Mouse (Mus musculus): ENCODE data around the gene Zc3h14. TPM values are rescaled to one million over a fixed set of nuclear protein-coding genes. Genes with fewer than 3 reads are reported as not detected.

The Zc3h14 gene
- total RNA-seq, 2 experiments from 2014 or later, result 92.6 to 96.6 TPM

DNA sequence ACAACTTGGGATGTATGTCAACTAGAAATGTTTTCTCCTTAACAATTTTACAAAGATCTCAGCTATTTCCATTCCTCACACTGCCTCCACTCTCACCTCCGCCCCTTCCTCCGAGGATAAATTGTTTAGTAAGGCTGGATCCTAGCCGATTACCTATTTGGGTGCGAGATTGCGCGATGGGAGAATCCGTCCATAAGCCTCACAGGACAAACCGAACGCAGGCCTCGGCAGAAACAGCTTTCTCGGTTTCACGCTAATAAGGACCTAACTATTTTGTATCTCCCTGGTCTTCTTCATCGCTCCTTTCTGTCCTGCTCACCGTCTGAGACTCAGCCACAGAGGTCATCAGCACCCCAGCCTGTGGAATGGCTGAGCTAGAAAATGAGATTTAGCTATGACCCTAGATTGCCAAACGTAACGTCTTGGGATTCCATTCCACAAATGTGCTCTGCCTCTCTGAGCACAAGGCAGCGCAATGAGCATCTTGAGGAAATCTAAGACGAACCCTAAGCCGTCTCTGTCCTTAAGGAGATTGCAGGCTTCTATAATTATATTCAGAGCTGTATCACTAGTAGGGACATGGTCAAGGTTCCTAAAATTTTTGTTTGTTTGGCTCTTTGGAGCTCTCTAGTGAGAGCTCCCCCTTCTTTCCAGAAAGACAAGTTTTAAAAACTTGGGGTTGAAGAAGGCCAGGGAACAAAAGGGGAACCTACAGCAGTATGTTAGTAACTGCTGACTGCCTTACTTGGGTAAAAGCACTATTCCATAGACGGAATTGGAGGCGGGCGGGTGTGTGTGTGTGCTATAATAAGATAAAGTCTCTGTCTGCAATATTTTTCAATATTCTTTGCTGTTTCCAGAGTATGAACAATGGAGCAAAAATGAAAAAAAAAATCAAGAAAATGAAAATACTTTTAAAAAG lies 11.6 kb upstream of the Zc3h14 start:
- no peak for DNase-seq (ENCODE audit: low spot score in 2 of 2)
- intact Hi-C loops (cut with DNase I), result loop anchor here (10.0 kb wide), 1 partner anchor 60 kb away; no protein-coding TSS in a partner anchor

DNA sequence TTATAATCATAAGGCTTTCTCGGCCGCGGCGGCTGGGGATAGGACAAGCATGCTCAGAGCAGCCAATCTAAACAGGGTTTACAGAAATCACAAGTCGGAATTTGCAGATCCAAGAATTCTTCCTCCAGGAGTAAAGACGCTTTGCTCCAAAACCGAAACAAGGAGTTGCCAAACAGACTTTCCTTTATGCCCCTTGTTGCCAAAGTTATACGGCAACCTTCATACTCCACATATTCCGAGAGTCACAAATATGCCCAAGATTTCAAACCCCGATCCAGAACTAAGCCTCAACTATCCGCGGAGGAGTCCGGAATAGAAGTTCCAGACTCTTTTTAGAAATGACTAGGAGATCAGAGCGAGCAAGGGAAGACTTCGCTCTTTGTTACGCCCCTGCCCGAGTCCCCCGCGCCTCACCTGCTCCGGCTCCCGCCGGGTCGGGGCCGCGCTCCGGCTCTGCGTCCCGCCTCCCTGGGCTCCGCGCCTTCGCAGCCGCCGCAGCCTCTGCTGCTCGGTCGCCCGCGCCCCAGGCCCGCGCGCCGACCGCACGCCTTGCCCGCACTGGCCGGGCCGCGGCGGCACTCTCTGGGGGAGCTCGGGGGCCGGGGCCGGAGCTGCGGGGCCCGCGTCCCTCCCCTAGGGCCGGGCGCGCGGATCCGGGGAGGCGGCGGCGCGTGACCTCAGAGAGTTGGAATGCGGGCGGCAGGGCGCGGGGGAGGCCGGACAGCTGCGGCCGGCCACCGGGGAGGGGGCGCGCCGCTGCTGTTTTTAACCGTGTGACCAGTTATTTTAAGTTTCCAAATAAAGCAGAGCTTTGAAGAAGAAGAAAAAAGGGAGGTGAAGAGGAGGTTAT lies 9.6 kb upstream of the Zc3h14 start, which contains the start of gene Ptpn21:
TSS of gene Ptpn21 (minus strand) at position 455 of the 850 bp plus-strand sequence.
- no peak for DNase-seq (ENCODE audit: low spot score in 2 of 2)
- intact Hi-C loops (cut with DNase I), result loop anchor here (10.0 kb wide), 1 partner anchor 62 kb away; no protein-coding TSS in a partner anchor

DNA sequence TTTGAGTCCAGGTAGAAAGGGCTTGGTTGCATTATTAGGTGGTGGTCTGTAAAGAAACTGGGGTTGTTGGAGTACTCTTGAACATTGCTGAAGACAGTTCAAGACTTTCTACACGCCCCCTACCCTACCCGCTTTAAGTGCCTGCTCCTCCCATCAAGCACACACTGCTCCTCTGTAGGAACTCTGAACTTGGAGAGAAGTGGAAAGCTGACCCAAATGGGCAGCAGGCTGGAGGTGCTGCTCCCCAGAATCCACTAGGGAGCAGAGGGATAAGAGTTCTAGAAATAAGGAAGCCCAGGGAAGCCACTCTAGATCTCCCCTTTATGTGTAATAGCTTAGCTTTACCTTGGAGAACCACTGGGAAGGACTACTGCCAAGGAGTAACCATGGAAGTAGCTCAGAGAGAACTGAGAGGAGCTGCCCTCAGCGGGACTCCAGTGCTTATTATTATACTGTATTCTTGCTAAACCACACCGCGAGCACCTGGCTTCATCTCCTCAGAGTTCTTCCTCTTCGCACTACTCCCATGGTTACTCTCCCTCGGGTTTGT lies 8.9 kb upstream of the Zc3h14 start:
- intact Hi-C loops (cut with DNase I), result loop anchor here (10.0 kb wide), 1 partner anchor 63 kb away; no protein-coding TSS in a partner anchor
- no peak for DNase-seq (ENCODE audit: low spot score in 2 of 2)

DNA sequence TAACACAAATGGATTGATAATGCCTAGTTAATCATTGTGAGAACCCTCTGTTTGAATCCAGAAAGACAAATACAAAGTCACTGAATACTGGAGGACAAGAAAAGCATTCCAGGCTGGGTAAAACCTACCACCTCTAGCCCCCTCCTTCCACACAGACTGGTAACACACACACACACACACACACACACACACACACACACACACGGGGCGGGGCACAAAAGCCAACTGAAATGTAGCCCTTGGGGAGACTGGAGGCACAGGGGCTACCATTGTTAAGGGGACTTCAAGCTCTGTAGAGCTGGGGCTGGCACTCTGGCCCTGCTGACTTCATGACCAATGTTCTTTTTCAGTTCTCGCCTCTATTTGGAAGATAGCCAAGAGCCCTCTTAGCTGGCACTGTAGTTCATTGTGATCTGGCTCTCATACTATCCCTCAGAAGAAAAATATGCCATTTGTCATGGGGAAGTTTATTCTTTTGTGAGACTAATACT lies 5.7 kb upstream of the Zc3h14 start:
- DNase-seq (ENCODE audit: low spot score in 2 of 2), result peak in 1 of 2 experiments; percentile 47
- intact Hi-C loops (cut with DNase I), result no loop called here

DNA sequence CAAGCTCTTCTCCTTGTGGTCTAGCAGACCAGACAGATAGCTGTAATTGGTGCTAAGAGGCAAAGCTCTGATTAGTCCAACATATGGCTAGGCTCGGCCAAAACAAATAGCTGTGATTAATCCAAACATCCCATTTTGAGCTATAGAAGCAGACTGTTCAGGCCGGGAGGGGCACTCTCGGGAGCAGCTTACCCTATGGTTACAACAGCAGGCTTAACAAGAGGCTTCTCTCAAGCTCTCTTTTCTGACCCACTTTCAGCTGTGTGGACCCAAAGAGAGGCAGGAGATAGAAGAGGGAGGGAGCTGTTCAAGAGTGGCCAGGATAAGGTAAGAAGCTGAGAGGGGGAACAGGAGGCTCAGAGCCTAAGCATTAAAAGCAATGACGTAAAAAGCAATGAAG lies 1.1 kb upstream of the Zc3h14 start:
- no peak for DNase-seq (ENCODE audit: low spot score in 2 of 2)
- intact Hi-C loops (cut with DNase I), result no loop called here

DNA sequence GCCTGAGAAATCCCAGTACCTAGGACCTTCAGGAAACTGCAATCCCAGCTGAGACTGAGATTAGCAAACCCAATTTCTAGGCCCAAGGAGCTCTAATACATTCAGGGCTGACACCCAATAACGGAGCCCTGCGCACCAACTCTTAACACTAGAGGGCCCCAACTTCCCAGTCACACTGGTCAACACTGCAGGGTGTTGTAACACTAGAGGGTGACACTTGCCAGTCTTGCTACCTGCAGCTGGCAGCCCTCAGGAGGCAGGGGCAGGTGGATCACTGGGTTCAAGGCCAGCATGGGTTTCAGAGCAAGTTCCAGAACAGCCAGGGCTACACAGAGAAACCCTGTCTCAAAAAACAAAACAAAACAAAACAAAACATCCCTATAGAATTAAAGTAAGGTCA lies 633 bp upstream of the Zc3h14 start:
- DNase-seq (ENCODE audit: low spot score in 2 of 2), result peak in 1 of 2 experiments; percentile 30
- intact Hi-C loops (cut with DNase I), result no loop called here

DNA sequence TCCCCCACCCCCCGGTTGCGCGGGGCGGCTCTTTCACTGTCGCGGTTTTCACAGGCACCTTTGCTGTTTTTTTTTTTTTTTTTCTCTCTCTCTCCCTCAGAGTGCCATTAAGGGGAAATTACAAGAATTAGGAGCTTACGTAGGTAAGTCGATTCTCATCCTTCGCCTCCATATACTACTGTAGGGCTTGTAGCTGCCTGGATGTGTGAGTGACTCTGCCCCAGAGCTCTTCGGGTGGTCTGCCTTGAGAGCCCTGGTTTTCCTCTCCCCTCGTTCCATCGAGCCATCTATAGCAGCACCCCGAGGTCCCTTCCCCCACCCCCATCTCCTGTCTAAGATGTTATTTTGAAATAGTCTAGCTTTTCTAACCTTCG lies 603 bp downstream of the Zc3h14 start:
- DNase-seq (ENCODE audit: low spot score in 2 of 2), result no peak
- intact Hi-C loops (cut with DNase I), result no loop called here

DNA sequence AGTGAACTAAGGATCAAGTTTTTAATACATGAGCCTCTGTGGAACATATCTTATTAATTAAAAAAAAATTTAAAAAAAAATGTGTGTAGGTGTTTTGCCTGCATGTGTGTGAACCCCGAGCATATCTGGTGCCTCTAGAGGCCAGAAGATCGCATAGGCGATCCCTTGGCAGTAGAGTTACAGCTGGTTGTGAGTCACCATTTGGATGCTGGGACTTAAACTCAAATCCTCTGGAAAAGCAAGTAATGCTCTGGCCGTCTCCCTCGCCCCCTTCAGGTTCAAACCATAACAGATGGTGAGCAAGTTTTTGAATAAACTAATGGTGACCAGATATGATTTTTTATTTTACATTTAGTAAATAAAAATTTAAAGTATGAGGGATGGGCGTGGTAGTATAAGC lies 10.9 kb downstream of the Zc3h14 start:
- no peak for DNase-seq (ENCODE audit: low spot score in 2 of 2)
- intact Hi-C loops (cut with DNase I), result no loop called here

DNA sequence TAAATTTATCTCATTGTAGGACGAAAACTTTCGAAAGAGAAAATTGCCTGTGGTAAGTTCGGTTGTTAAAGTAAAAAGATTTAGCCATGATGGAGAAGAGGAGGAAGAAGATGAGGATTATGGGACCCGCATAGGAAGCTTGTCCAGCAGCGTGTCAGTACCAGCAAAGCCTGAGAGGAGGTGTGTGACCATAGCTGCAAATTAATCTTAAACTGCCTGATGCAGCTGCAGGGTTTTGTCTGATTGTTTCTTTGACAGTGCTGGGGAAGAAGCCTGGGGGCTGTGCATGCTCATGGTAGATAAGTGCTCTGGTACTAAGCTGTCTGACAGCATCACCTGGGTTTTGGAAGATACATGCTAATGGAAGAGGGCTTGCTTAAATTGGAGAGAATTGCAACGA lies 12.9 kb downstream of the Zc3h14 start:
- intact Hi-C loops (cut with DNase I), result no loop called here
- DNase-seq (ENCODE audit: low spot score in 2 of 2), result no peak

DNA sequence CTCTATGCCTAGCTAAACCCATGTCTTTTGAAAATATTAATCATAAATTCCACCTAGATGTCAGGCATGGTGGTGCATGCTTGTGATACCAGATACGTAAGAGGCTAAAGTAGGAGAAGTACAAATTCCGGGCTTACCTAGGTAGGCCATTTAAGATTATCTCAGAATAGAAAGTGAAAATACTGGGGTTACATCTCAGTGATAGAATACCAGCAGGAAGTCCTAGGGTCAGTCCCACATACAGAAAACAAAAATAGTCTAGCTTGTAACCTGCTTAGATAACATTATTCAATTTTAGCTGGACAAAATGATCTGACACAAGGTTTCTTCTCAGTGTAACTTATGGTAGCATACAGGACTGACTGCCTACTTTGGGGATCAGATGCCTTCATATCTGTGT lies 19.5 kb downstream of the Zc3h14 start:
- DNase-seq (ENCODE audit: low spot score in 2 of 2), result no peak
- intact Hi-C loops (cut with DNase I), result no loop called here

DNA sequence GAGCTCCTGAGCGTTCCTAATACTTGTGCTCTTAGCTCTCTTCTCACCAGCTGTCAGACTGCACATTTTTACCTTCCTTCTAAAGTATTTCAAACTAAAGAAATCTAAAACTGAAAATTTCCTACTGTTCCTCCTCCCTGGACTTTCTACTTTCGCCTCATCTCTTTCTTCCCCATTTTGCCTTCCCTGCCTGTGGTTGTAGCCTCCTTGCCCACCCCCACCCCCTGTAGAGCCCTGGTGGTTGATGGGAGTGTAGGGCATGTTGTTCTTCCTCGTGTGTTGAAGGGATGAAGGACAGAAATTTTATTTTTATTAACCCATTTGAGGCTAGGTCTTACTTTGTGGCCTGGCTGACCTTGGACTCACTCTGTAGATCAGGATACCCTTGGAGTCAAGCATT lies 30.7 kb downstream of the Zc3h14 start:
- intact Hi-C loops (cut with DNase I), result no loop called here
- no peak for DNase-seq (ENCODE audit: low spot score in 2 of 2)

DNA sequence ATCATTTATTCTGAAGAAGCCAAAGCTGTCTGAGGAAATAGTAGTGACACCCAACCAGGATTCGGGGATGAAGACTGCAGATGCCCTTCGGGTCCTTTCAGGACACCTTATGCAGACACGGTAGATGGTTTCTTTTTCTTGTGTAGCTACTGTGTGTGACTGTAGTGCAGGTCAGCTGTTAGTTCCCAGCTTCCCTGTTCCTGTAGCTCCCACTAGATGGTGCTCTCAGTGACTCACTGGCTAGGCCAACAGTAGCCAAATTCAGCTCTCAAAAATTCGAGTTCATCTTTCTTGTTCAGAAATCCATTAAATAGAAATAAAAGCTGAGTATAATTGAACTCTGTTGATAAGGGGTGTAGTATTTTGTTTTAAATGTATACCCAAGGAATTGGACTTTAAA lies 32.4 kb downstream of the Zc3h14 start:
- intact Hi-C loops (cut with DNase I), result no loop called here
- peak; percentile 42 to 64 for DNase-seq (ENCODE audit: low spot score in 2 of 2)

DNA sequence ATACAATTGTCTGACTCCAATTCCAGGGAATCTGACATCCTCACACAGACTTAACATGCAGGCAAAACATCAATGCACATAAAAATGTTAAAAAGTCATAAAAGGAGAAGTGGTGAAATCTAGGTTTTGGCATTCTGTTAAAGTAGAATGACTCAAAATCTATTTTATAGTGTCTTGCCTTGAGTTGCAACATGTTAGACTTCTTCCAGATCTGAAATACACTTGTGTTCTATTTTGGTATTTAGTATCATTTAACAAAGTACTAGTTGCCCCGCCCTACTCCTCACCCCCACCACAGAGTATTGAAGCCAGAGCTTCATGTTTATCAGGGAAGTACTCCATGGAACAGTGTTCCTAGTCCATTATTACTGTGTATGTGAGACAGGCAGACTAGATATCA lies 37.5 kb downstream of the Zc3h14 start:
- intact Hi-C loops (cut with DNase I), result no loop called here
- no peak for DNase-seq (ENCODE audit: low spot score in 2 of 2)

DNA sequence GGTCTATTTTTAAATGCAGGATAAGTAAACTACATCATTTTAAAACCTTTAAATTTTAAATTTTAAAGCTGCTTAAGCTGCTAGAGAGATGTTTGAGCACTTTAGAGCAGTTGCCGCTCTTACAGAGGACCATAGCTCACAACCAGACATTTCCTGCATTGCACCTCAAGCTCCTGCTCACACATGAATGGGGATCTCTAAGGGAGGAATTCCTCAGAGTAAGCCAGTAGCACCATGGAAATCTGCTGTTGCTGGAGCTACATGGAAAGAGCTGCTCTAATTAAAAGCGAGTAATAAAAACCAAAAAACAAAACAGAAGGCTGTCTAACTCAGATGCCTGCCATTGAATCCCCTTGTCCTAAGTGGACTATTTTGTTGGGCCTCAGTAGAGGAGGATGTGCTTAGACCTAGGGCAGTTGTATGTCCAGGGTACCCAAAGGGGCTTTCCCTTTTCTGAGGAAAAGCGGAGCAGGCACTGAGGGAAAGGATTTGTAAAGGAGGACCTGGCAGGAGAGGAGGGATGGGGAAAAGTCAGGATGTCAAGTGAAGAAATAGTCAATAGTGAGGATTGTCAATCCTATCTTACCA lies 49.1 kb downstream of the Zc3h14 start:
- intact Hi-C loops (cut with DNase I), result no loop called here
- DNase-seq (ENCODE audit: low spot score in 2 of 2), result no peak

DNA sequence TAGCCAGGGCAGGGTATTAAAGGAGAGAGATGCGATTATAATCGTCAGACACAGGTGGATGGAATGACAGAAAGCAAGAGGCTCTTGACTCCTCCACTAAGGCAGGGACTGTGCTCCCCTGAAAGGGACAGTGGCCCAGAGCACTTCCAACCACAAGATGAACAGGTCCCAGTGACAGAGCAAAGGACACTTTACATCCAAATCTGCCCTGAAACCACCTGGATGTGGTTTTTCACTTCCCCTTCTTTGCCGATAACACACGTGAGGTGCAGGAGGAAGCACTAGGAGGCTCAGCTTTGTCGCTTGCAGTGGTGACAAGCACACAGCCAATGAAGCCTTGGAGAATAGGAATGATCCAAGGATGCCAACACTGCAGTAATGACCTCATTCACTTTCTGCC lies 53.6 kb downstream of the Zc3h14 start:
- DNase-seq (ENCODE audit: low spot score in 2 of 2), result no peak
- intact Hi-C loops (cut with DNase I), result no loop called here

DNA sequence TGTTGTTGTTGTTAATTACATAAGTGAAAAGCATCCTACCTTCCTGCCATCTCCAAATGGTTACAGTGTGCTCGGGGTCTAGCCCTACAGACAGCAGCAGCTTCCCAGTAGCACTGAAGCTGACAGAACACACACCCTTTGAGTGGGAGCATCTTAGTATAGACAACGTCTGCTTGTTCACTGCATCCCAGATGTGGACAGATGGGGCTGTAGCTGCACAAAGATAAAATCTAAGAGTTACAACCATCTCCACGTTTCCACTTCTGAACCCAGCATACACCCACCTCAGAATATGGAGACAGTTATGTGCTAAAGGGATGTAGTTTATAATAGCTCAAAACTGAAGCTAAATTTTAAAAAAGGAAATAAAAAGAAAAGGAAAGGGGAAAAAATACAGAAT lies 55.5 kb downstream of the Zc3h14 start:
- intact Hi-C loops (cut with DNase I), result no loop called here

DNA sequence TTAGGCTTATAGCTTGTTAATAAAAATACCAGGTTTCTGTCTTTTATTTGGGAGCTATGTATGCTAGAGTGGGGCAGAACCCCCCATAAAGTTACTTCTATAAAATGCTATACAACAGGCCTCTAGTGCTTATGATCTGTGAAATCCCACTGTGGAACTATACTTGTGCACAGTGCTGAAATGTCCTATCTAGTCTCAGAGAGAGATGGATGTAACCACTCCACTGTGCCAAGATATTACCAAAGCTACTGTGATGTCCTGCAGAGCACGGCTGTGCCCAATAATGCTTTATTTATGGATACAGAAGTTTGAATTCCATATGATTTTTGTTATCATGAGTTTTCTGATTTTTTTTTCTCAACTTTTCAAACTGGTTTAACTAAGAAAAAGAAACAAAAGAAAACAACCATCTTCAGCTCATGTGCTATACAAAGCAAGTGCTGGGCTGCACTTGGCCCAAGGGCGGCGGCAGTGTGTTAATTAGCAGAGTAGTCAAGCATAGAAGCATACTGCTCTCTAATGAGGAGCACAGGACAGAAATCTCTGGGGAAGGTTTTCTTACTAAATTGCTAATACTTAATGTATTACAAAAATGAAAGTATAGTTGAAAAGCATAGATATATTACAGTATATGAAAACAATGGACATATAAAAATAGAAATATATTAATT lies 57.4 kb downstream of the Zc3h14 start:
- intact Hi-C loops (cut with DNase I), result no loop called here
- DNase-seq (ENCODE audit: low spot score in 2 of 2), result no peak

More for the DNA sequence above, 55.5 kb downstream of the Zc3h14 start:
- no peak for DNase-seq (ENCODE audit: low spot score in 2 of 2)

DNA sequence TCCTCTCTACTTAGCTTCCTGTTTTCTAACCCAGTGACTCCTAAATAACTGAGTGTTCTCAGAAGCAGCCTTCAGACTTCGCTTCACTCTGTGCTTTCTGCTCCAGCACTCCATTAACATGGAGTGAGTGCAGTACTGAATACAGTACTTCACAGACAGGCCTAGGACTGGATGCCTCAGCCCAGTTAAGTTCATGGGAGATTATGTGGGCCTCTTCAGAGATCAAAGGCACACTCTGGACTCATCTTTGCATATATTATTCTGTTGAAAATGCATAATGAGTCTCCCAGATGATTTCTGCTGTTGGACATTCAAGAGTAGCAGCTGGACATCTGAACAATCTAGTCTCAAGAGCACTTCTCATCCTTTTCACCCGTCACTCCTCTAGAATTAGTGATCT lies 74.0 kb downstream of the Zc3h14 start:
- intact Hi-C loops (cut with DNase I), result no loop called here
- no peak for DNase-seq (ENCODE audit: low spot score in 2 of 2)

DNA sequence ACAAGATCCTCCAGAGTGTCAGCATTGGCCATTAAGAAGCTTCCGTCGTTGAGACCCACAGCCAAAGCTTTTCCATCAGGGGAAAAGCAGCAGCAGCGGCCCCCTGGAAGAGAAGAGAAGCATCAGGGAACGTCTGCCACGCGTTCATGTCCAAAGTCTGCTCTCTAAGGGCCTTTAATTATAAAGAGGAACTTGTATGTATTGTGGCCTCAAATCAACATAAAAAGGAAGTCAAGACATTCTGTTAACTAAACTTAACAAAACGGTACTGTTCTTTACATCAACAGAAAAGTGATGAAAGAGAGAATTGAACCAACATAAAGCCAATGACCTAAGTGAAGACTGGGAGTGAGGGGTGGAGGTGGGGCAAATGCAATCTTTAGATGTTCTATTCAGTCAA lies 84.4 kb downstream of the Zc3h14 start:
- intact Hi-C loops (cut with DNase I), result no loop called here
- DNase-seq (ENCODE audit: low spot score in 2 of 2), result no peak

Data from left cerebral cortex, postnatal 14 days (tissue).